Mouse (Mus musculus): ENCODE results near the gene Gse1. TPM values are rescaled to one million over a fixed set of nuclear protein-coding genes. Genes with fewer than 3 reads are reported as not detected.

Gene Gse1
- polyA plus RNA-seq, 1 experiment from 2014 or later: 11.3 TPM

GRCm38 (mm10) chr8:120478754-120479153, 250.5 kb downstream of the Gse1 start:
- Histone ChIP-seq H3K4me2 (replicated peaks; ENCODE audit: low read depth, low read length) (no peak overlapping the region), H3K27ac (ENCODE audit: low read depth, low read length) (no peak overlapping the region), H3K9me3 (ENCODE audit: control insufficient read depth, low read length) (no peaks in the 10 kb centered on the region), H3K4me1 (ENCODE audit: control insufficient read depth, insufficient read depth, low read length) (peaks cover 10% of the 10 kb centered on the region; the same call in 1 of the 2 replicates), H3K9ac (ENCODE audit: low read depth, low read length) (no peak overlapping the region), H3K4me3 (ENCODE audit: low read length) (no peak overlapping the region), H3K36me3 (ENCODE audit: control insufficient read depth, insufficient read depth, low read length) (no peaks in the 10 kb centered on the region), H3K27me3 (ENCODE audit: control insufficient read depth, insufficient read depth, low read length) (no peaks in the 10 kb centered on the region)
- ATAC-seq (ENCODE audit: low FRiP score, low TSS enrichment): no peak
- WGBS: 88% methylated on average over 11 of the region's 11 CpGs

DNA sequence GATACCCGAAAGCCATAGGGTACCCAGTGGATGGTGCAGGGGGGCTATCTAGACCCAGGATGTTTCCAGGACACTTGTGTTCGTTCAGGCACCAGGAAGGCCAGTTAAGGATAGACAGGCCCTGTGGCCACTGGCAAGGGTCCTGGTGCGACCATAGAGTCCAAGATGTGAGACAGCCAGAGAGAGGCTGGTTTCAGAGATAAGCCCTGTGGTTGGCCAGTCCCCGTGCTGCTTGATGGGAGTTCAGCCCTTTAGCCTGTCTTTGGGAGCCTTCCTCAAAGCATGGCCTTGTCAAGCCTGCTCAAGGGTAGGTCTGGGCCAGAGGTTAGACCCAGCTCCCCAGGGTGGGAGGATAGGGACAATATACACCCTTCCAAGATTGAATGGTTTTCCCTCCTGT, 251.4 kb downstream of the Gse1 start:
- no peaks in the 10 kb centered on the region for H3K27me3 ChIP-seq (ENCODE audit: control insufficient read depth, insufficient read depth, low read length)
- no peak overlapping the region for H3K27ac ChIP-seq (ENCODE audit: low read depth, low read length)
- H3K4me1 ChIP-seq (ENCODE audit: control insufficient read depth, insufficient read depth, low read length): peaks cover 16% of the 10 kb centered on the region; the same call in 1 of the 2 replicates
- no peak overlapping the region for H3K4me3 ChIP-seq (ENCODE audit: low read length)
- no peak overlapping the region for H3K4me2 ChIP-seq (replicated peaks; ENCODE audit: low read depth, low read length)
- ATAC-seq (ENCODE audit: low FRiP score, low TSS enrichment): no peak
- no peaks in the 10 kb centered on the region for H3K9me3 ChIP-seq (ENCODE audit: control insufficient read depth, low read length)
- no peaks in the 10 kb centered on the region for H3K36me3 ChIP-seq (ENCODE audit: control insufficient read depth, insufficient read depth, low read length)
- 84% methylated on average over 4 of the region's 4 CpGs for WGBS
- H3K9ac ChIP-seq (ENCODE audit: low read depth, low read length): no peak overlapping the region

DNA sequence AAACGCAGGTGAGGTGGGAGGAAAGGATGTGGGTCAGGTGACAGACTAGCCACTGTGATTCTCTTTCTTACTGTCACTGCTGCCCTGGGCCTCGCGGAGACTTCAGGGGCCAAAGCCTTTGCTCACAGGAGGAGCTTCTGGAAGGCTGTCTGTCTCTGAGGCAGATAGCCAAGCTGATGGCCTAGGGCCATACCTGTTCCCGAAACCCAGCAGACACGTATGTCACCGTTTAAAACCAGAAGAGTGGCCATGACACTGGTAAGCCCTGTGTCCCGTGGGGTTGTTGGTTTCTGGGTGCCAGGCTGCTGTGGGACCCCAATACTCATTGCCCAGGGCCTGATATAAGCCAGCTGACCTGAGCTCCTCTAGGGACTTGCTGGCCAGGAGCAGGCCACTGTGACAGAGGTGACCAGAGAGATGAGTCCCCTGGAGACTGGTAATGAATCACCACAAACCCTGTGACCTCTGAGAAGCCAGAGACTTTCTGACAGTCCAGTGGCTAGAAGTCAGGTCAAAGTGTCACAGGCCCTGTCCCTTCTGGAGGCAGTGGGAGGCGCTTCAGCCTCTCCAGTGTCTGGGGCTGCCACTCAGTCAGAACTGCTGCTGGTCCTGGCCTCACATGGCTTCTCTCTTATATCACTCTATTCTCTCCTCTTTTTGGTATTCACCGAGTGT, 253.9 kb downstream of the Gse1 start:
- H3K27ac ChIP-seq (ENCODE audit: low read depth, low read length): no peak overlapping the region
- H3K4me2 ChIP-seq (replicated peaks; ENCODE audit: low read depth, low read length): no peak overlapping the region
- no peaks in the 10 kb centered on the region for H3K36me3 ChIP-seq (ENCODE audit: control insufficient read depth, insufficient read depth, low read length)
- no peak overlapping the region for H3K4me3 ChIP-seq (ENCODE audit: low read length)
- H3K4me1 ChIP-seq (ENCODE audit: control insufficient read depth, insufficient read depth, low read length): peaks cover 33% of the 10 kb centered on the region
- ATAC-seq (ENCODE audit: low FRiP score, low TSS enrichment): no peak
- H3K27me3 ChIP-seq (ENCODE audit: control insufficient read depth, insufficient read depth, low read length): no peaks in the 10 kb centered on the region; the same call in 1 of the 2 replicates
- no peaks in the 10 kb centered on the region for H3K9me3 ChIP-seq (ENCODE audit: control insufficient read depth, low read length)
- H3K9ac ChIP-seq (ENCODE audit: low read depth, low read length): no peak overlapping the region
- 56% methylated on average over 9 of the region's 9 CpGs for WGBS

DNA sequence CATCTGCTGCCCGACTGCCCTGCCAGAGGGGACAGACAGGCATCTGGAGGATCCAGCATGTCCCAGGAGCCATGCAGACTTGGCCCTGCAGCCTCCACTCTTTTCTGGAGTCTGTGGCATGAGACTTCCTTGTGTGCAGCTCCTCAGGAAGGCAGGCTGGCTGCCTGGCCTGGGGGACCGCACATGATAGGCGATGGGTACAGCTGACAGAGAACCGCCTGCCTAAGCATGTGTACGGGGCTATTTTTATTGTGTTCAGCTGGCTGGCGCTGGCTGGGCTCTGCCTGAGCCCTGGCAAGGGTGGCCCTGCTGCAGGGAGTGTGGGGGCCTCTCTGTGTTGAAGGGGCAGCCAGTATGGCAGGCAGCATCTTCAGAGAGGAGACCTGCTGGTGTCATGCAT, 256.2 kb downstream of the Gse1 start:
- no peak for ATAC-seq (ENCODE audit: low FRiP score, low TSS enrichment)
- Histone ChIP-seq H3K27ac (ENCODE audit: low read depth, low read length) (no peak overlapping the region; the same call in 1 of the 2 replicates), H3K9me3 (ENCODE audit: control insufficient read depth, low read length) (no peaks in the 10 kb centered on the region), H3K4me3 (ENCODE audit: low read length) (no peak overlapping the region), H3K36me3 (ENCODE audit: control insufficient read depth, insufficient read depth, low read length) (no peaks in the 10 kb centered on the region), H3K9ac (ENCODE audit: low read depth, low read length) (no peak overlapping the region), H3K4me2 (replicated peaks; ENCODE audit: low read depth, low read length) (no peak overlapping the region), H3K4me1 (ENCODE audit: control insufficient read depth, insufficient read depth, low read length) (peaks cover 34% of the 10 kb centered on the region), H3K27me3 (ENCODE audit: control insufficient read depth, insufficient read depth, low read length) (no peaks in the 10 kb centered on the region; the same call in 1 of the 2 replicates)
- WGBS: 55% methylated on average over 6 of the region's 6 CpGs

DNA sequence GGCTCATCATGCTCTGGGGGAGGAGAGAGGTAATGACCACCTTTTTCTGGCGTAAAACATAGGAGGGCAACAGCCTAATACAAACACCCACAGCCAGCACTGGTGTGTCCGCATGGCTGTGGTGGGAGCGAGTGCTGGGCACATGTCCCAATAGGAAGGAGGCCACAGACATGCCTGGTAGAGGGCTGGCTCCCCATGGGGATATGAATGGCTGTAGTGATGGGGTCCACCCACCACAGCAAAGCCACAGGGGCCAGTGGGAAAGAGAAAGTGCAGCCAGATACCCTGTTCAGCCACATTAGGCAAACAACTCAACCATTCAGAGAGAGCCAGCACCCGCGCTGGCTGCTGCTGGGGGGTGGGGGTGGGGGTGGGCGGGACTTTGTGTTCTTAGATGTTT, 256.9 kb downstream of the Gse1 start:
- no peak overlapping the region for H3K4me3 ChIP-seq (ENCODE audit: low read length)
- H3K4me2 ChIP-seq (replicated peaks; ENCODE audit: low read depth, low read length): no peak overlapping the region
- no peak overlapping the region for H3K27ac ChIP-seq (ENCODE audit: low read depth, low read length)
- H3K9ac ChIP-seq (ENCODE audit: low read depth, low read length): no peak overlapping the region
- no peaks in the 10 kb centered on the region; the same call in 1 of the 2 replicates for H3K27me3 ChIP-seq (ENCODE audit: control insufficient read depth, insufficient read depth, low read length)
- H3K4me1 ChIP-seq (ENCODE audit: control insufficient read depth, insufficient read depth, low read length): peaks cover 41% of the 10 kb centered on the region
- 44% methylated on average over 6 of the region's 6 CpGs for WGBS
- no peak for ATAC-seq (ENCODE audit: low FRiP score, low TSS enrichment)
- H3K9me3 ChIP-seq (ENCODE audit: control insufficient read depth, low read length): no peaks in the 10 kb centered on the region
- no peaks in the 10 kb centered on the region for H3K36me3 ChIP-seq (ENCODE audit: control insufficient read depth, insufficient read depth, low read length)

- H3K9ac ChIP-seq (ENCODE audit: low read depth, low read length): peak overlapping the region; percentile 88; the same call in 1 of the 2 replicates
- peaks cover 48% of the 10 kb centered on the region for H3K4me1 ChIP-seq (ENCODE audit: control insufficient read depth, insufficient read depth, low read length)
- H3K27me3 ChIP-seq (ENCODE audit: control insufficient read depth, insufficient read depth, low read length): no peaks in the 10 kb centered on the region; the same call in 1 of the 2 replicates
- no peak for ATAC-seq (ENCODE audit: low FRiP score, low TSS enrichment)
- H3K27ac ChIP-seq (ENCODE audit: low read depth, low read length): peak overlapping the region; percentile 98; the same call in 1 of the 2 replicates
- peak overlapping the region; percentile 85; the same call in 1 of the 2 replicates for H3K4me3 ChIP-seq (ENCODE audit: low read length)
- peak overlapping the region; percentile 95 for H3K4me2 ChIP-seq (replicated peaks; ENCODE audit: low read depth, low read length)
- H3K9me3 ChIP-seq (ENCODE audit: control insufficient read depth, low read length): no peaks in the 10 kb centered on the region
- H3K36me3 ChIP-seq (ENCODE audit: control insufficient read depth, insufficient read depth, low read length): no peaks in the 10 kb centered on the region
- 19% methylated on average over 21 of the region's 21 CpGs for WGBS
Measured at GRCm38 (mm10) chr8:120485551-120486476, 257.6 kb downstream of the Gse1 start.

DNA sequence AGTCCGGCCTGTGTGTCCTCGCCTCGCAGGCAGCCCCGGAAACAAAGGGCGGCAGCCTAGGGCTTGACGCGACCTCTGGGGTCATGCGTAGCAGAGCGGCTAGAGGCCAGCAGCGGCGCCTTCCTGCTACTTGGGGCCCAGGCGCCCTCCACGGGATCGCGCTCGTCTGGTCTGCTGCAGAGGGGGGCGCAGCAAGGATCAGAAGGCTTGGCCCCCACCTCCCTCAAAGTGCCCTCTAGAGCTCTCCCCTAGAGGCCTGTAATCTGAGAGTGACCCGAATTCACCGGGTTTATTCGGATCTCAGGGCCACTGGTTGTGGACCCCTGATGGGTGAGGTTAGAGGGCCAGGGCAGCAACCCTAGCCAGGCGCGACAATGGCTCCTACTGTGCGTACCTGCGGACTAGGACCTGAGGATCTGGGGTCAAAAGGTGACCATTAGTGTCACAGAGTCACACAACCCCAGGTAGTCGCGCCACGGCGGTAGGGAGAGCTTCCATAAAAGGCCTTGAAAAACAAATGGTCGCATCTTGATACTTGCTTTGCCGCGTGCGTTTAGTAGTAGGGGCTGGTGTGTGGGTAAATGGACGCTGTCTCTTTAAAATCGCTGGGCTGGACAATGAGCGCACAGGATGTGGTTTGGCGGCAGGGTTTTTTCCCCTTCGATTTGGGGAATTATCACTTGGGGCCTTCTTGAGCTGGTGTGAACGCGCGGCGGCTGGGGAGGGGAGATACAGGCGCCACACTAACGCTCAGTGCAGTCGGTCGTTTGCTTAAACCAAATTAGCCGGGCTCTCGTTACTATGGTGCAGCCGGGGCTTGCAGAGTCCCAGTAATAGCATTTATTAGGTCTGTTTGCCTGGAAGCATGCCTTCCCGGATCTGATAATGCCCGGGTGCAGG, 258.5 kb downstream of the Gse1 start:
- peak overlapping the region; percentile 85 for H3K4me3 ChIP-seq (ENCODE audit: low read length)
- no peaks in the 10 kb centered on the region for H3K36me3 ChIP-seq (ENCODE audit: control insufficient read depth, insufficient read depth, low read length)
- peak overlapping the region; percentile 88; the same call in 1 of the 2 replicates for H3K9ac ChIP-seq (ENCODE audit: low read depth, low read length)
- ATAC-seq (ENCODE audit: low FRiP score, low TSS enrichment): peak; percentile 28
- peak overlapping the region; percentile 95 for H3K4me2 ChIP-seq (replicated peaks; ENCODE audit: low read depth, low read length)
- WGBS: 2% methylated on average over 50 of the region's 50 CpGs
- peak overlapping the region; percentile 98 for H3K27ac ChIP-seq (ENCODE audit: low read depth, low read length)
- H3K9me3 ChIP-seq (ENCODE audit: control insufficient read depth, low read length): no peaks in the 10 kb centered on the region
- H3K4me1 ChIP-seq (ENCODE audit: control insufficient read depth, insufficient read depth, low read length): peaks cover 53% of the 10 kb centered on the region
- no peaks in the 10 kb centered on the region; the same call in 1 of the 2 replicates for H3K27me3 ChIP-seq (ENCODE audit: control insufficient read depth, insufficient read depth, low read length)

DNA sequence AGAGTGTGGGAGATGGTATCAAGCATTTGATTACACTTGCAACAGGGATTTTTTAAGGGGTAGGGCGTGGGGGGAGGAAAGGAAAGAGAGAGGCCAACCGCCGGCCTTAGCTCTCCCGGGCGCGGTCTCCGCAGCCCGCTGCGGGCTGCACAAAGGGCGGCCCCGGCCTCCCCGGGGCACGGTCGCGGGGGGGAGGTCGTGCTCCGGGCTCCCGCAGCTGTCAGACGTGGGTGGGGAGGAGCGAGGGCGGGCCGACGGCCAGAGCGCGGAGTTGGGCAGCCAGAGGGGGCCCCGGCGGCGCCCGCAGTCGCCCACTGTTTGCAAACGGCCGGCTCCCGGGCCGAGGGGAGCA, 259.1 kb downstream of the Gse1 start:
- peak; percentile 21; the same call in 1 of the 2 replicates for ATAC-seq (ENCODE audit: low FRiP score, low TSS enrichment)
- peak overlapping the region; percentile 95 for H3K4me2 ChIP-seq (replicated peaks; ENCODE audit: low read depth, low read length)
- H3K4me1 ChIP-seq (ENCODE audit: control insufficient read depth, insufficient read depth, low read length): peaks cover 59% of the 10 kb centered on the region
- WGBS: 1% methylated on average over 28 of the region's 34 CpGs
- H3K9me3 ChIP-seq (ENCODE audit: control insufficient read depth, low read length): no peaks in the 10 kb centered on the region
- peak overlapping the region; percentile 98 for H3K27ac ChIP-seq (ENCODE audit: low read depth, low read length)
- no peaks in the 10 kb centered on the region for H3K36me3 ChIP-seq (ENCODE audit: control insufficient read depth, insufficient read depth, low read length)
- peak overlapping the region; percentile 85 for H3K4me3 ChIP-seq (ENCODE audit: low read length)
- peak overlapping the region; percentile 88 for H3K9ac ChIP-seq (ENCODE audit: low read depth, low read length)
- H3K27me3 ChIP-seq (ENCODE audit: control insufficient read depth, insufficient read depth, low read length): no peaks in the 10 kb centered on the region; the same call in 1 of the 2 replicates

All from kidney, embryonic 14.5 days (tissue).